Comparison of ENCODE assay signal across 8 mouse cellular contexts in the genomic region with DNA sequence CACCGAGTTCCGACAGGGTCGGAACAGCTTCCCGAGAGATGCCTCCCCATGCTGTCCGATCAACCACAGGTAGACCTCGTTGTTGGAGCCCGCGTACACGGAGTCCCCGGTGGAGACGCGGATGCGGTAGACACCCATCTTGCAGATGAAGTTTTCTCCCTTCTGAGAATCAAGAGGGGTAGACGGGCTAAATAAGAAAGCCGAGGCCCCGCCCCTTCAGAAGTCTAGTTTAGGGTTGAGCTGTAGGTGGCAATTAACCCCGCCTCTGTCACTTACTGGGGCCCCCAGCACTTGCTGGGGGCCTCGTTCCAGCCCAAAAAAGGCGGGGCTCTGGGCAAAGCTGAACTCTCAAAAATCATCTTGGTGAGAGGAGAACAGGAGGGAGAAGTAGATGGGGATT. TPM values are rescaled to one million over a fixed set of nuclear protein-coding genes. Genes with fewer than 3 reads are reported as not detected.
DNase-seq lines count a peak whose midpoint lies in the region; ATAC-seq and TF ChIP-seq lines count a peak whose summit lies in the region.

Gene Alox15, minus strand, starts transcription at position 164 of the 400 bp plus-strand sequence.

- WGBS in lung, embryonic 14.5 days = under 1% methylated on average over 19 of the region's 19 CpGs
- WGBS in heart, embryonic 16.5 days = 1% methylated on average over 19 of the region's 19 CpGs
- WGBS in liver, embryonic 16.5 days (ENCODE audit: insufficient replicate concordance) = under 1% methylated on average over 19 of the region's 19 CpGs
- WGBS in stomach, embryonic 14.5 days = 2% methylated on average over 19 of the region's 19 CpGs

- peak within 1 kb of the TSS; percentile 58 for H3K4me2 ChIP-seq in lung, embryonic 14.5 days
- peak within 1 kb of the TSS; percentile 69 for H3K4me2 ChIP-seq in heart, embryonic 16.5 days (ENCODE audit: low read depth, low read length)
- H3K4me2 ChIP-seq in liver, embryonic 16.5 days (ENCODE audit: low read depth, low read length) = peak within 1 kb of the TSS; percentile 41
- peak within 1 kb of the TSS; percentile 55 for H3K4me2 ChIP-seq in stomach, embryonic 14.5 days (replicated peaks; ENCODE audit: low read depth, low read length)

- H3K9ac ChIP-seq in lung, embryonic 14.5 days = no peak within 1 kb of the TSS
- H3K9ac ChIP-seq in heart, embryonic 16.5 days (ENCODE audit: low read length) = no peak within 1 kb of the TSS
- no peak within 1 kb of the TSS for H3K9ac ChIP-seq in liver, embryonic 16.5 days (ENCODE audit: low read depth, low read length)
- H3K9ac ChIP-seq in stomach, embryonic 14.5 days (replicated peaks; ENCODE audit: low read depth, low read length) = no peak within 1 kb of the TSS

- no peaks in the 10 kb centered on the region for H3K36me3 ChIP-seq in lung, embryonic 14.5 days (ENCODE audit: insufficient read depth)
- H3K36me3 ChIP-seq in heart, embryonic 16.5 days (ENCODE audit: control insufficient read depth, insufficient read depth) = no peaks in the 10 kb centered on the region
- H3K36me3 ChIP-seq in liver, embryonic 16.5 days (ENCODE audit: control insufficient read depth, insufficient read depth) = no peaks in the 10 kb centered on the region
- no peaks in the 10 kb centered on the region for H3K36me3 ChIP-seq in stomach, embryonic 14.5 days (ENCODE audit: control insufficient read depth, insufficient read depth, low read length)

- H3K9me3 ChIP-seq in lung, embryonic 14.5 days (ENCODE audit: low read depth, low read length) = no peaks in the 10 kb centered on the region
- H3K9me3 ChIP-seq in heart, embryonic 16.5 days (replicated peaks; ENCODE audit: control insufficient read depth, low read length) = no peaks in the 10 kb centered on the region
- H3K9me3 ChIP-seq in liver, embryonic 16.5 days (replicated peaks; ENCODE audit: control insufficient read depth, low read length) = no peaks in the 10 kb centered on the region
- H3K9me3 ChIP-seq in stomach, embryonic 14.5 days (ENCODE audit: control insufficient read depth, low read depth, low read length) = no peaks in the 10 kb centered on the region

- no peaks in the 10 kb centered on the region for H3K4me1 ChIP-seq in lung, embryonic 14.5 days (ENCODE audit: insufficient read depth)
- peaks cover 6% of the 10 kb centered on the region for H3K4me1 ChIP-seq in heart, embryonic 16.5 days (ENCODE audit: control insufficient read depth, insufficient read depth, low read length)
- no peaks in the 10 kb centered on the region for H3K4me1 ChIP-seq in liver, embryonic 16.5 days (ENCODE audit: control insufficient read depth, low read depth, low read length)
- no peaks in the 10 kb centered on the region for H3K4me1 ChIP-seq in stomach, embryonic 14.5 days (ENCODE audit: control insufficient read depth, insufficient read depth, low read length)

- no peak within 1 kb of the TSS for H3K27ac ChIP-seq in lung, embryonic 14.5 days (ENCODE audit: low read depth)
- no peak within 1 kb of the TSS for H3K27ac ChIP-seq in heart, embryonic 16.5 days (ENCODE audit: low read length)
- H3K27ac ChIP-seq in liver, embryonic 16.5 days (ENCODE audit: low read length) = no peak within 1 kb of the TSS
- H3K27ac ChIP-seq in stomach, embryonic 14.5 days (ENCODE audit: low read length) = no peak within 1 kb of the TSS

- no peak for TF ChIP-seq CTCF in lung, embryonic 14.5 days (IDR thresholded peaks at IDR 0.05; ENCODE audit: low read depth)

- peak within 1 kb of the TSS; percentile 27 for H3K4me3 ChIP-seq in lung, embryonic 14.5 days (ENCODE audit: low read depth, low read length)
- H3K4me3 ChIP-seq in heart, embryonic 16.5 days (ENCODE audit: low read length) = peak within 1 kb of the TSS; percentile 43
- H3K4me3 ChIP-seq in liver, embryonic 16.5 days (ENCODE audit: low read depth, low read length) = peak within 1 kb of the TSS; percentile 32; the same call in 1 of the 2 replicates
- peak within 1 kb of the TSS; percentile 27 for H3K4me3 ChIP-seq in stomach, embryonic 14.5 days (ENCODE audit: low read depth, low read length)

- peaks cover 45% of the 10 kb centered on the region for H3K27me3 ChIP-seq in lung, embryonic 14.5 days (ENCODE audit: insufficient read depth, low read length)
- H3K27me3 ChIP-seq in heart, embryonic 16.5 days (ENCODE audit: control insufficient read depth, insufficient read depth, low read length) = peaks cover 53% of the 10 kb centered on the region
- peaks cover 28% of the 10 kb centered on the region for H3K27me3 ChIP-seq in liver, embryonic 16.5 days (ENCODE audit: control insufficient read depth, insufficient read depth, low read depth, low read length)
- peaks cover 24% of the 10 kb centered on the region for H3K27me3 ChIP-seq in stomach, embryonic 14.5 days (ENCODE audit: control insufficient read depth, insufficient read depth, low read length)

- peak; percentile 3 for DNase-seq in lung, embryonic 14.5 days
- no peak for DNase-seq in lung, adult 18-20 months
- DNase-seq in right cerebral cortex, postnatal 36 days (ENCODE audit: low spot score in 2 of 2) = no peak
- no peak for DNase-seq in cerebellum, adult 9-11 months
- DNase-seq in frontal cortex, postnatal 14 days (ENCODE audit: low spot score in 2 of 2) = no peak

- ATAC-seq in lung, embryonic 14.5 days (ENCODE audit: insufficient read depth) = no peak
- ATAC-seq in heart, embryonic 16.5 days (replicated peaks; ENCODE audit: extremely low read depth, insufficient read depth, low FRiP score) = no peak
- no peak for ATAC-seq in liver, embryonic 16.5 days (ENCODE audit: low read depth)
- ATAC-seq in stomach, embryonic 14.5 days (ENCODE audit: insufficient number of reproducible peaks, insufficient read depth, low FRiP score, low read depth) = no peak

RNA-seq across cellular contexts. Expression of gene Alox15, which starts in this region (rescaled TPM):
- 0.18 and 0.50 TPM in 2 replicates for polyA plus RNA-seq in lung, embryonic 14.5 days (2014; fragmentation: Nextera tagmentation; extraction: Ambion mirVana)
- 0.56 and 1.1 TPM in 2 replicates for polyA plus RNA-seq in heart, embryonic 16.5 days (2015; fragmentation: Nextera tagmentation; extraction: Ambion mirVana)
- polyA plus RNA-seq in liver, embryonic 16.5 days (2015; fragmentation: Nextera tagmentation; extraction: Ambion mirVana) = 1.7 and 2.0 TPM in 2 replicates
- polyA plus RNA-seq in stomach, embryonic 14.5 days (2014; fragmentation: Nextera tagmentation; extraction: Ambion mirVana) = 2.4 and 4.1 TPM in 2 replicates

Comparison
In these comparisons a context has a peak if more than half of its experiments do, and no peak if none do; other contexts are left out.
1. Peak in DNase-seq, H3K4me3 ChIP-seq and H3K4me2 ChIP-seq in lung, embryonic 14.5 days; RNA of the gene not detected or under 1 TPM.